Mouse (Mus musculus): ENCODE results near the gene Dspp. TPM values are rescaled to one million over a fixed set of nuclear protein-coding genes. Genes with fewer than 3 reads are reported as not detected.

Gene Dspp
- total RNA-seq, 2 experiments from 2014 or later: not detected

DNA sequence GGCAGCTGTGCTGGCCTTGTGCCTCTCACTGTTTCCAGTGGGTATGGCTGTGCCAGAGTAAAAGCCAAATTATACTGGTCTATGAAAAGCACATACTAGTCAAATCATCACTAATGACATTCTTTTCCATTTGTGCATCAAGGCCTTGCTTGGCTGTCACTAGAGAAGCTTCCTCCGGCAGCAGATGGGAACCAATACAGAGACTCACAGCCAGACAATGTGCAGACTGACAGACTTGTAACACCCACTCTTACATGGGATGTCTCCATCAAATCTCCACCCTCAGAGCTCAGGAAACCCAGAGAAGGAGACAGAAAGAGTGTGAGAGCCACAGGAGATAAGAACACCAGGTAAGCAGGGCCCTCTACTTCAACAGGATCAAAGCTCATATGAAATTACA lies 24.6 kb downstream of the Dspp start:
- ATAC-seq (replicated peaks; ENCODE audit: poor library complexity): no peak

DNA sequence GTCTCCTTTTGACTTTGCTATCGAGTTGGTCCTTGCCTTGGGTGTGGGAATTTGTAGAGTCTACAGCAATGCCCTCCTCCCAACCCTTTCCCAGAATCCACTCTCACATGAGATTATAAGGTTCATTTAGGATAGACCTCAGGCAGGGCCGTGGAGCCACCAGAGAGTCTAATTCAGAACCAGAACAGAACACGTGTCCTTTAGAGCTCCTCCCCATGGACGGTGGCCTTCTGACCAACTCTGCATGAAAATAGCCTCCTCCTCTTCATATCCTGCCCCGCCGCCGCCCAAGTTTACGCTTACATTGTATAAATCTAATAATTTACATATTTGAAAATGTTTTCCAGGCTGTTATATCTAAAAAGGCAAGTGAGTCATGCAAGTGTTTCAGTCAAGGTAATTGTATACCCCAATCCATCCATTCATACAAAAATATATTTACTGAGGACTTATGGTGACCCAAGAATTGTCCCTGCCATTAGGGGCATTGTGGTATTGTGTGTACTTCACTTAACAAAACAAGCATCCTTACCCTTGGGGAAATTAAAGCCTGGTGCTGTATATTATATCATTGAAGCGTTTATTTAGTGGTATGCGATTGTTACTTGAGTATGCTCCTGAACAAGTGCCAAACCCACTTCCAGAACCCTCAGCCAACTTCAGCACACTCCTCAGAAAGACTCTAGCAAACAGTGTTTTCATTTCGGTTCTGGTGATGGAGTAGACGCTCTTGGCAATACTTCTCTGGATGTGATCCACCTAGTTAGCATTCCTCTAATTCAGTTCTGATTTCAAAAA lies 30.8 kb downstream of the Dspp start:
- no peak for ATAC-seq (replicated peaks; ENCODE audit: poor library complexity)

DNA sequence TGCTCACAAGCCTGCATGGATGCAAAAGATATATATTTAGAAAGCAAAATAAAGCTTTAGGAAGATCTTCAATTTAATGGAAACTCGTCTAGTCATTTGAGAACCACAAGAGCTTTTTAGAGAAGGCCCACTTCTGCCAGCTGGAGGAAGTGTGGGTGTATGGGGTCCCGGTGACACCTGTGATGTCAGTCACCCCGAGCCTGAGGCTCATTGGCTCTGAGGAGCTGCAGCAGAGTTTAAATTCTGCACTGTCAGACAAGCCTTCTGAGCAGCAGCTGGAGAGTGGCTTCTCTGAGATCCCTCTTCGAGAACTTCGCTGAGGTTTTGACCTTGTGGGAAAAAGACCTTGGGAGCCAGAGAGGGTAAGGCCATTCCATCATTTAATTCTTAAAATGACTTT lies 31.8 kb downstream of the Dspp start, which contains the start of gene Dmp1:
TSS of gene Dmp1 (plus strand) at position 263 of the 400 bp plus-strand sequence.
- ATAC-seq (replicated peaks; ENCODE audit: poor library complexity): no peak

DNA sequence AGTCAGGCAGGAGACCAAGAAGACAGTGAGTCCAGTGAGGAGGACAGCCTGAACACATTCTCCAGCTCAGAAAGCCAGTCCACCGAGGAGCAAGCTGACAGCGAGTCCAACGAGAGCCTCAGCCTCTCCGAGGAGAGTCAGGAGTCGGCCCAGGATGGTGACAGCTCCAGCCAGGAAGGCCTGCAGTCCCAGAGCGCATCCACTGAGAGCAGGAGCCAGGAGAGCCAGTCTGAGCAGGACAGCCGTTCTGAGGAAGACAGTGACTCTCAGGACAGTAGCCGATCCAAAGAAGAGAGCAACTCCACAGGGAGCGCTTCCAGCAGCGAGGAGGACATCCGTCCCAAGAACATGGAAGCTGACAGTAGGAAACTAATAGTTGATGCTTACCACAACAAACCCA lies 42.0 kb downstream of the Dspp start:
- ATAC-seq (replicated peaks; ENCODE audit: poor library complexity): no peak

DNA sequence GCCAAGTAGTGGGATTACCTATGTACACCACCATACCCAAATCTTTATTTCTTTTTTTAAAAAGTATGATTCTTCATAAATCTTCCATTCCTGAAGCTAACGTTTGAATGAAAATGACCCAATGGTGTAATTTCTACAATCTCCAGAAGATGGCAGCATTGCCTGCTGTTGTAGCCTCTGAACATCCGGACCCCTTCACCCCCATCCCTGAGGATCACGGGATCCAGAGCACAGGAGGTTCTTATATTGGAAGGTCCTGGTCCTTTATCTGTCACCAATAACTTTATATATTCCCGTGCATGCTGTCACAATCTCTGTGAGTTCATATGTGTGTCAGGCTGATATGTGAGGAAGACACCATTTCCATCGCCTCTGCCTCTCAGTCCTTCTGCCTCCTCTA lies 48.4 kb downstream of the Dspp start:
- ATAC-seq (replicated peaks; ENCODE audit: poor library complexity): peak; percentile 71

DNA sequence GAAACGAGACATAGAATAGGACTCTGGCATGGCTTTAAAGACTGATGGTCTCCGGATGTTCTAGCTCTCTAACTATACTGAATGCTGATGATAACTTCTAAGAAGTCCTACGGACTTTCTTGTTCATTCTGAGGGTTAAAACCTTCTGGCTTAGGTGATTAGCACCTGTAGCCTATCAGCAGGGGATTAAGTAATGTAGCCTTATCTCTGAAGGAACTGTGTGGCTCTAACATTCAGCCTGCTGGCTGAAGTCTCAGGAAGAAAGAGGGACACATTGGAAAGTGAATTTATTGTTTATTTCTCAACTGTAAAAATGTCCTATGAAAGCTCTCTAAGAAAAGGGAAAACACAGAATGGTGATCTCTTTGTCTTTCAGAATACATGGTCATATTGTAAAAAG lies 53.8 kb downstream of the Dspp start:
- no peak for ATAC-seq (replicated peaks; ENCODE audit: poor library complexity)

DNA sequence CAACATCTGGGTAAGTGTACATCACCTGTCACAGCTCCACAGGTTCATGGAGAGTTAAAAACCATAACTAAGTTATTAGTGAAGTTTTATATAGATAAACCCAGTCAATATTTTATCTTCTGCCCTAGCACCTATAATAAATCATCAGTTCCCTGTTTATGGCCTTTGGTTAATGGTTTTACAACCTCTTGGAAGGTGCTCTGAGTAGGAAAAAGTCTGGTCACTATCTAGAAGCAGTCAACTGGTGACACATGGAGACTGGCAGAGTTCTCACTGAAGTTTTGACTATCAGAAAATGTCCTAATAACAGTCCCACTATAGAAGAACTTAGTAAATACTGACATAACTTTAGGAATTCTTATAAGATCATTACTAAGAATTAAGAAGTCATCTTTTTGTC lies 54.2 kb downstream of the Dspp start:
- ATAC-seq (replicated peaks; ENCODE audit: poor library complexity): no peak

DNA sequence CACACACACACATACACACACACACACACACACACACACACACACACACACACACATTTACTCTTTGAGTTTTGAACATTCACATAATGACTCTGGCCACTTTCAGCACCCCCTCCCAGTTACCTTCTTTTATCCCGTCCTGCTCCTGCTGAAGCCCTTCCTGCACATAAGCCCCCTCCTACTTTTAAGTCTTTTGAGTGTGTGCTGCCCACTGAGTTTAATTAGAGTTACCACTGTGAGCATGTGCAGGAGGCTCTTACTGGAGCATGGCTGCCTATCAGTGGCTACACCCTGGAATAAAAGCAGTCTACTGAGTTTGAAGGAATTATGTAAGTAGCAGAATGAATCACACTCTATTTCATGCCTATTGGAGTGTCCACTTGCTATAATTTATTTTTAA lies 58.0 kb downstream of the Dspp start:
- ATAC-seq (replicated peaks; ENCODE audit: poor library complexity): no peak

Other genes starting within 250 kb of the Dspp start
- gene Hsd17b13, start 193.3 kb upstream of the Dspp start, total RNA-seq (2015): not detected in 2 replicates
- gene Hsd17b13, start 193.3 kb upstream of the Dspp start, total RNA-seq (2017): 0.12 TPM in 1 of 2 replicates, not detected in the other
- 76.9 and 81.8 TPM in 2 replicates for gene Hsd17b11, start 148.8 kb upstream of the Dspp start, total RNA-seq (2015)
- 90.0 and 93.6 TPM in 2 replicates for gene Hsd17b11, start 148.8 kb upstream of the Dspp start, total RNA-seq (2017)
- gene Nudt9, start 124.4 kb upstream of the Dspp start, total RNA-seq (2015): 26.1 and 27.6 TPM in 2 replicates
- gene Nudt9, start 124.4 kb upstream of the Dspp start, total RNA-seq (2017): 54.8 and 64.6 TPM in 2 replicates
- not detected in 2 replicates for gene Gm17660, start 93.1 kb upstream of the Dspp start, total RNA-seq (2015)
- not detected in 2 replicates for gene Gm17660, start 93.1 kb upstream of the Dspp start, total RNA-seq (2017)
- gene Sparcl1, start 57.0 kb upstream of the Dspp start, total RNA-seq (2015): not detected in 2 replicates
- not detected in 2 replicates for gene Sparcl1, start 57.0 kb upstream of the Dspp start, total RNA-seq (2017)
- gene Dmp1, start 31.9 kb downstream of the Dspp start, total RNA-seq (2015): not detected in 2 replicates
- gene Dmp1, start 31.9 kb downstream of the Dspp start, total RNA-seq (2017): not detected in 2 replicates
- gene Ibsp, start 128.5 kb downstream of the Dspp start, total RNA-seq (2015): not detected in 2 replicates
- 0.07 TPM in 1 of 2 replicates, not detected in the other for gene Ibsp, start 128.5 kb downstream of the Dspp start, total RNA-seq (2017)
- gene Mepe, start 154.6 kb downstream of the Dspp start, total RNA-seq (2015): not detected in 2 replicates
- not detected in 2 replicates for gene Mepe, start 154.6 kb downstream of the Dspp start, total RNA-seq (2017)